Mouse (Mus musculus): ENCODE data around the gene Hdac4. TPM values are rescaled to one million over a fixed set of nuclear protein-coding genes. Genes with fewer than 3 reads are reported as not detected.
A peak's percentile ranks its signal among the peaks of the same experiment; 100 is the strongest.

Hdac4 gene
- polyA plus RNA-seq, 1 experiment from 2014 or later, result 24.1 TPM

DNA sequence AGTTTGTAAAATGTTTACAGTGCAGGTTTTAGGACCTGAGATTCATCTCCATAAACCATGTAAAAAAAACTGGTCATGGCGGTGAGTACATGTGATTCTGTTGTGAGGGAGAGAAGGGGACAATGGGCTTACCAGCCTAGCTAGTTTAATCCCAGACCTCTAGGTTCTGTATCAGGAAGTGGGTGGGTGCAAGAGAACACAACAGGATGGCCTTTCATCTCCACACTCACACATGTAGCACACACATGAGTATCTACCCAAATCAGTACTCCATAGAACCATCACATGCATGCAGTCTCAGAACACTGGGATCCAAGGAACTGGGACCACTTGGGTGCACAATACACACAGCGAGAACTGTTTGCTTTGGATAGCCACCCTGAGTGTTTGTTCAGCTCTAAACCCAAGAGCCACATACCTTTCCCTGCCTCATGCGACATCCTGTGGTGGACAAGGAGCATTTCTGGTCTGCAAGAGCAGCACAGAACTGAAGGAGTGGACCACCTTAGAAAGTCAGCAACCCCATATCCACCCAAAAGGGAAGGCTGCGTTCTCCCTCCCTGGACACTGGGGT lies 143.9 kb downstream of the Hdac4 start:
- H3K9me3 ChIP-seq (ENCODE audit: control insufficient read depth, low read length), result no peaks in the 10 kb centered on the region
- no peaks in the 10 kb centered on the region for H3K36me3 ChIP-seq (ENCODE audit: control insufficient read depth, insufficient read depth, low read length)
- ATAC-seq (ENCODE audit: low read depth) (no peak), DNase-seq (ENCODE audit: low spot score) (no peak)
- peaks cover 6% of the 10 kb centered on the region; the same call in 1 of the 2 replicates for H3K4me1 ChIP-seq (ENCODE audit: control insufficient read depth, insufficient read depth, low read length)
- H3K4me3 ChIP-seq (ENCODE audit: low read depth, low read length), result no peak overlapping the region
- H3K27ac ChIP-seq (replicated peaks; ENCODE audit: low read depth, low read length), result no peak overlapping the region
- 89% methylated on average over 4 of the region's 4 CpGs for WGBS
- H3K4me2 ChIP-seq (ENCODE audit: low read depth, low read length), result no peak overlapping the region
- H3K9ac ChIP-seq (ENCODE audit: low read depth, low read length), result no peak overlapping the region
- H3K27me3 ChIP-seq (replicated peaks; ENCODE audit: control insufficient read depth, insufficient read depth, low read length), result no peaks in the 10 kb centered on the region

DNA sequence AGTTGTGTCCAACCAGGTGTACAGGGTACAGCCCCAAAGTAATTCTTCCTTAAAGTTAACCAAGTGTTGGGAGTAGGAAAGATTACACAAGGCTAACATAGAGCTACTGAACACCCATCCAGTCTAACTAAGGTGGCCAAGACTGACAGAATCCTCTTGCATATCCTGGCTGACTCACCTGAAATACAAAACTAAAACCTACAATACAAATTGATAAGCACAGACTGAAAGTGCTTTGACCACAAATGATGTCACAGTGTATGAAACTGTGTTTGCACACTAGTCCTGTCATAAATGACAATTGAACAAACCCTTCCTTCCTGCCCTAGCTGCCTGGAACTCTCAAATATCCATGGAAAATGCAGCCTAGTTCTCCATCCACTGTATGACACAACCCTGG lies 144.5 kb downstream of the Hdac4 start:
- Histone ChIP-seq H3K4me3 (ENCODE audit: low read depth, low read length) (no peak overlapping the region), H3K27me3 (replicated peaks; ENCODE audit: control insufficient read depth, insufficient read depth, low read length) (no peaks in the 10 kb centered on the region), H3K36me3 (ENCODE audit: control insufficient read depth, insufficient read depth, low read length) (no peaks in the 10 kb centered on the region), H3K4me2 (ENCODE audit: low read depth, low read length) (no peak overlapping the region), H3K27ac (replicated peaks; ENCODE audit: low read depth, low read length) (no peak overlapping the region), H3K9me3 (ENCODE audit: control insufficient read depth, low read length) (no peaks in the 10 kb centered on the region), H3K4me1 (ENCODE audit: control insufficient read depth, insufficient read depth, low read length) (peaks cover 6% of the 10 kb centered on the region; the same call in 1 of the 2 replicates), H3K9ac (ENCODE audit: low read depth, low read length) (no peak overlapping the region)
- ATAC-seq (ENCODE audit: low read depth) (no peak), DNase-seq (ENCODE audit: low spot score) (no peak)

- DNase-seq (ENCODE audit: low spot score) (no peak), ATAC-seq (ENCODE audit: low read depth) (no peak)
- H3K27me3 ChIP-seq (replicated peaks; ENCODE audit: control insufficient read depth, insufficient read depth, low read length), result no peaks in the 10 kb centered on the region
- no peak overlapping the region for H3K4me2 ChIP-seq (ENCODE audit: low read depth, low read length)
- no peak overlapping the region for H3K4me3 ChIP-seq (ENCODE audit: low read depth, low read length)
- no peaks in the 10 kb centered on the region for H3K9me3 ChIP-seq (ENCODE audit: control insufficient read depth, low read length)
- H3K9ac ChIP-seq (ENCODE audit: low read depth, low read length), result no peak overlapping the region
- peaks cover 8% of the 10 kb centered on the region for H3K4me1 ChIP-seq (ENCODE audit: control insufficient read depth, insufficient read depth, low read length)
- 54% methylated on average over 3 of the region's 3 CpGs for WGBS
- no peaks in the 10 kb centered on the region for H3K36me3 ChIP-seq (ENCODE audit: control insufficient read depth, insufficient read depth, low read length)
- H3K27ac ChIP-seq (replicated peaks; ENCODE audit: low read depth, low read length), result no peak overlapping the region
Measured at GRCm38 (mm10) chr1:92050566-92050965, 144.9 kb downstream of the Hdac4 start.

GRCm38 (mm10) chr1:92048415-92049354 lies 146.8 kb downstream of the Hdac4 start:
- Histone ChIP-seq H3K9ac (ENCODE audit: low read depth, low read length) (no peak overlapping the region), H3K4me1 (ENCODE audit: control insufficient read depth, insufficient read depth, low read length) (peaks cover 5% of the 10 kb centered on the region), H3K9me3 (ENCODE audit: control insufficient read depth, low read length) (no peaks in the 10 kb centered on the region), H3K27me3 (replicated peaks; ENCODE audit: control insufficient read depth, insufficient read depth, low read length) (no peaks in the 10 kb centered on the region), H3K36me3 (ENCODE audit: control insufficient read depth, insufficient read depth, low read length) (no peaks in the 10 kb centered on the region), H3K27ac (replicated peaks; ENCODE audit: low read depth, low read length) (no peak overlapping the region), H3K4me2 (ENCODE audit: low read depth, low read length) (no peak overlapping the region), H3K4me3 (ENCODE audit: low read depth, low read length) (no peak overlapping the region)
- no peak for ATAC-seq (ENCODE audit: low read depth)
- WGBS, result 81% methylated on average over 4 of the region's 4 CpGs
- DNase-seq (ENCODE audit: low spot score), result no peak

DNA sequence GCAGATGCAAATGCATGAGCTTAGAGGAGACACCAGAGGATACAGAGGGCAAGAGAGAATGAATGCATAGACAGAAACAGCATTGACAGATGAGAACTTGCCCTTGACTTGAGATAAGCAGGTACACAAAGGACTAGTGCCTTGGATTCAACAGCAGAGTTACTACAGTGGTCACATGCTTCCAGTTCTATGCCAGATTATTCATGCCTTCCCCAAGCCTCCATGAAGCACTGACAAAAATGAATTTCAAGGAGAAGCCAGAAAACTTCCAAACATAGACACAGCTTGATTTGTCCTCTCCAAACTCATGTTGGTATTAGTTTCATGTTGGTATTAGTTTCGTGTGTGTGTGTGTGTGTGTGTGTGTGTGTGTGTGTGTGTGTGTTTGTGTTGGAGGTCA lies 149.8 kb downstream of the Hdac4 start:
- H3K4me1 ChIP-seq (ENCODE audit: control insufficient read depth, insufficient read depth, low read length), result peaks cover 11% of the 10 kb centered on the region
- H3K4me2 ChIP-seq (ENCODE audit: low read depth, low read length), result no peak overlapping the region
- H3K9me3 ChIP-seq (ENCODE audit: control insufficient read depth, low read length), result no peaks in the 10 kb centered on the region
- H3K27ac ChIP-seq (replicated peaks; ENCODE audit: low read depth, low read length), result no peak overlapping the region
- H3K4me3 ChIP-seq (ENCODE audit: low read depth, low read length), result no peak overlapping the region
- ATAC-seq (ENCODE audit: low read depth), result no peak
- WGBS, result 100% methylated on average over 1 of the region's 1 CpGs
- no peaks in the 10 kb centered on the region for H3K27me3 ChIP-seq (replicated peaks; ENCODE audit: control insufficient read depth, insufficient read depth, low read length)
- no peaks in the 10 kb centered on the region for H3K36me3 ChIP-seq (ENCODE audit: control insufficient read depth, insufficient read depth, low read length)
- H3K9ac ChIP-seq (ENCODE audit: low read depth, low read length), result no peak overlapping the region
- DNase-seq (ENCODE audit: low spot score), result no peak

DNA sequence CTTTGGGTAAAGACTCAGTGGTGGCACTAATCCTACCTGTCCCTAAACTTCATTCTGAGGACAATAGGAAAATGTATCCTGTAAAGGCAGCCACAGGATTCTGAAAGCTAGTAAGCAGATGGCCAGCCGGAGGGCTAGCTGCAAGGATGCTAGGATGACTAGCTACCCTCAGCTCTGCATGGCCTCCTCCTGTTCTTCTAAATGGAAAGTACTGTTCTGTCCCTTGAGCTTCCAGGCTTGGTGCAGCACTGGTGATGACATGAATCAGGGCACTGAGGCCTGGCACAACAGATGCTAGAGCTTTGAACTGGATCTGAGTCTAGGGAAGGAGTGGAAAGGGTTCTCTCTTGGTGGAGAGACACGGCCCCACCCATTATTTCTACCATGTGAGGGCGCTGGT lies 150.6 kb downstream of the Hdac4 start:
- H3K27ac ChIP-seq (replicated peaks; ENCODE audit: low read depth, low read length), result no peak overlapping the region

GRCm38 (mm10) chr1:92043989-92044388 lies 151.5 kb downstream of the Hdac4 start:
- Histone ChIP-seq H3K4me1 (ENCODE audit: control insufficient read depth, insufficient read depth, low read length) (peaks cover 11% of the 10 kb centered on the region), H3K9ac (ENCODE audit: low read depth, low read length) (no peak overlapping the region), H3K9me3 (ENCODE audit: control insufficient read depth, low read length) (no peaks in the 10 kb centered on the region), H3K27me3 (replicated peaks; ENCODE audit: control insufficient read depth, insufficient read depth, low read length) (no peaks in the 10 kb centered on the region), H3K4me3 (ENCODE audit: low read depth, low read length) (no peak overlapping the region), H3K4me2 (ENCODE audit: low read depth, low read length) (no peak overlapping the region), H3K36me3 (ENCODE audit: control insufficient read depth, insufficient read depth, low read length) (no peaks in the 10 kb centered on the region), H3K27ac (replicated peaks; ENCODE audit: low read depth, low read length) (no peak overlapping the region)
- no peak for ATAC-seq (ENCODE audit: low read depth)
- no peak for DNase-seq (ENCODE audit: low spot score)

More for the DNA sequence above, 150.6 kb downstream of the Hdac4 start:
- Histone ChIP-seq H3K4me3 (ENCODE audit: low read depth, low read length) (no peak overlapping the region), H3K9me3 (ENCODE audit: control insufficient read depth, low read length) (no peaks in the 10 kb centered on the region), H3K4me2 (ENCODE audit: low read depth, low read length) (no peak overlapping the region), H3K36me3 (ENCODE audit: control insufficient read depth, insufficient read depth, low read length) (no peaks in the 10 kb centered on the region), H3K4me1 (ENCODE audit: control insufficient read depth, insufficient read depth, low read length) (peaks cover 11% of the 10 kb centered on the region), H3K27me3 (replicated peaks; ENCODE audit: control insufficient read depth, insufficient read depth, low read length) (no peaks in the 10 kb centered on the region), H3K9ac (ENCODE audit: low read depth, low read length) (no peak overlapping the region)
- no peak for ATAC-seq (ENCODE audit: low read depth)
- no peak for DNase-seq (ENCODE audit: low spot score)
- WGBS, result 87% methylated on average over 3 of the region's 3 CpGs

- peak; percentile 17 for DNase-seq (ENCODE audit: low spot score)
- H3K4me3 ChIP-seq (ENCODE audit: low read depth, low read length), result no peak overlapping the region
- H3K36me3 ChIP-seq (ENCODE audit: control insufficient read depth, insufficient read depth, low read length), result no peaks in the 10 kb centered on the region
- no peaks in the 10 kb centered on the region for H3K9me3 ChIP-seq (ENCODE audit: control insufficient read depth, low read length)
- H3K27me3 ChIP-seq (replicated peaks; ENCODE audit: control insufficient read depth, insufficient read depth, low read length), result no peaks in the 10 kb centered on the region
- WGBS, result 48% methylated on average over 3 of the region's 3 CpGs
- ATAC-seq (ENCODE audit: low read depth), result 0 out of 2 replicates have a peak, but pooled peaks have one; percentile 20
- no peak overlapping the region for H3K9ac ChIP-seq (ENCODE audit: low read depth, low read length)
- H3K27ac ChIP-seq (replicated peaks; ENCODE audit: low read depth, low read length), result peak overlapping the region; percentile 29; the same call in 1 of the 2 replicates
- no peak overlapping the region for H3K4me2 ChIP-seq (ENCODE audit: low read depth, low read length)
- H3K4me1 ChIP-seq (ENCODE audit: control insufficient read depth, insufficient read depth, low read length), result peaks cover 11% of the 10 kb centered on the region
Measured at GRCm38 (mm10) chr1:92042126-92042525, 153.4 kb downstream of the Hdac4 start.
